Mouse (Mus musculus) retina, postnatal 7 days (tissue): ENCODE results near the gene Gm3194.
"Not testable (repeated sequence)": the region's sequence is repeated elsewhere in the genome, so short reads cannot be mapped to it uniquely, and the experiment has no call there.

Source experiments
- DNase-seq: peaks from one replicate; pipeline ENCODE4 v3.0.0-alpha.2; 2012; ENCODE audit warnings: low read depth, low spot score

Gm3194 gene

DNA sequence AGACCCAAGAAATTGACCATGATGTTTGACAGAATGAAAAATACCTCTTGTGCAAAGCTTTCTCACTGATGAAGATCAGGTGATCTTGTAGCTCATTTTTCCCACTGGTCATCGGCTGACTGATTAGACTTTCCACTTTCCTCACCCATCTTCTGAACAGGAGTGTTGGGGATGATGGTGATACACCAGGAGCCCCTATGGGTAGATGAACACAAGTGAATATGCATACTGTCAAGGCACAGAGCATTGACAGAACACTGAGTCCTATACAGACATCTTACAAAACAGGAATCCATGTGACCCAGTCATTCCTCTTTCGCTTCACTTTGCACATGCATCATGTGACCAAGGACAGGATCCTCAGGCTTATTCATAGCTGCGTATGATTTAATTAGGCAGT lies at the start of gene Gm3194:
TSS of gene Gm3194 (minus strand) at position 101 of the 400 bp plus-strand sequence.
- DNase-seq: not testable (repeated sequence)

DNA sequence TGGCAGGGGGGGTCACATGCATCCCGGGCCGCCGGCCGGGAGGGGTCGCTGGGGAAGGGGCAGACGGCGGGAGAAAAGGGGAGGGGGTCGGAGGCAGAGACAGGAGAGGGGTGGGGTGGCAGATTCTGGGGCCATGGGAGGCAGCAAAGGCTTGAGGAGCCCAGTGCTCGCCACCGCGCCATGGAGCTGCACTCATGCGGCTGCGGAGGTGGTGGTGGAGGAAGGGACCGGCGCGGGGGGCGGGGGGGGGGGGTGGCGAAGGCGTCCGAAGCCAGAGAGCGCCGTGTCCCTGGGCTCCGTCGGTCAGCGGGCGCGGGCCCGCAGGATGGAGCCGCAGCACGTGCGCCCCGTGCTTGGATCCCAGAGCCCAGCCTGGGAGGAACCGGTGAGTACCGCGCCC lies 46.1 kb upstream of the Gm3194 start, which contains the start of gene Gm3488:
TSS of gene Gm3488 (plus strand) at position 301 of the 400 bp plus-strand sequence.
- DNase-seq: not testable (repeated sequence)

GRCm38 (mm10) chr14:5483907-5484306 lies 28.6 kb upstream of the Gm3194 start, which contains the start of gene Gm3187:
TSS of gene Gm3187 (plus strand) at chr14:5484207.
- not testable (repeated sequence) for DNase-seq

- DNase-seq: not testable (repeated sequence)
These were observed 22.5 kb upstream of the Gm3194 start, which contains the start of gene Gm8246 for GRCm38 (mm10) chr14:5477730-5478129. TSS of gene Gm8246 (minus strand) at chr14:5477830.

GRCm38 (mm10) chr14:5460469-5460868 lies 5.2 kb upstream of the Gm3194 start:
- not testable (repeated sequence) for DNase-seq

GRCm38 (mm10) chr14:5388949-5389348 lies 66.3 kb downstream of the Gm3194 start, which contains the start of gene Gm3500:
TSS of gene Gm3500 (minus strand) at chr14:5389049.
- not testable (repeated sequence) for DNase-seq
